Mouse (Mus musculus): Measurements from ENCODE around the gene Tbc1d19.

GRCm38 (mm10) chr5:53928537-53928936 lies 119.1 kb downstream of the Tbc1d19 start:
- TF ChIP-seq POLR2A (IDR thresholded peaks at IDR 0.05; ENCODE audit: control insufficient read depth in 1 of 2, insufficient read depth in 1 of 2, low read depth in 1 of 2, low read length in 2 of 2, poor library complexity in 1 of 2) (no peak), CTCF (IDR thresholded peaks at IDR 0.05 in 2 of 3, conservative IDR thresholded peaks at IDR 0.05 in 1 of 3; ENCODE audit: control insufficient read depth in 1 of 3, insufficient read depth in 1 of 3, low read depth in 2 of 3, low read length in 3 of 3, poor library complexity in 1 of 3, severe bottlenecking in 1 of 3) (no peak), NELFE (IDR thresholded peaks at IDR 0.05; ENCODE audit: low read depth, low read length) (no peak), UBTF (IDR thresholded peaks at IDR 0.05; ENCODE audit: borderline replicate concordance, insufficient read depth, low read depth, low read length) (no peak)
